Mouse (Mus musculus) bone marrow, adult 2 months (tissue): Measurements from ENCODE around the gene Acod1.

Source experiments
- CTCF ChIP-seq: fragments of 200-500 bp; IDR thresholded peaks from 2 replicates; pipeline ENCODE4 v1.5.1; 2011; ENCODE audit warnings: low read length, control low read depth; ENCODE audit not compliant: control insufficient read depth, insufficient read depth
- POLR2A ChIP-seq: fragments of 200-500 bp; IDR thresholded peaks from 2 replicates; pipeline ENCODE4 v1.6.1; 2011; ENCODE audit warnings: low read depth, mild to moderate bottlenecking, control low read depth, low read length, borderline replicate concordance; ENCODE audit not compliant: control insufficient read depth

DNA sequence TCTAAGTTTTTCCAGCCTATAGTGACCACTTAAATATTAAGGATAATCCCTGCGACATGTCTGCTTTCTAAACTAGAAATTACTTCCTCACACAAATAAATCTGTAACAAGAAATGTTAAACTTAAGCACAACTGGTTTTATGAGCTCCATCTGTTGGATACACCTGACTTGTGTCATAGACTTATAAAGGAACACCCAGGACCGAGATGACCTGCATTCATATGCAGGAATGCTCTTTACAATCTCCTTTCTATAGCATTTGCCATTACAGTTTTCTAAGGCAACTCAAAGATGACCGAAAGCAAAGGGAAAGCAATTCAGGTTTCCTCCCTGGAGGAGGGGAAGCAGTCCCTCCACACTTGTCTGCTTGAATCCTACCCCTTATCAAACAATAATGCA, 46.5 kb downstream of the Acod1 start:
- TF ChIP-seq POLR2A: no peak
- TF ChIP-seq CTCF: no peak
